In genomic region chrX:50657180-50657834, GRCm38 (mm10) we compare ENCODE assay signal across 16 mouse cellular contexts.
A peak's percentile ranks its signal among the peaks of the same experiment; 100 is the strongest.
DNase-seq lines count a peak whose midpoint lies in the region; ATAC-seq lines count a peak whose summit lies in the region.
"Had no signal": no experiment of that assay in that cellular context is flagged by ENCODE, and none has a peak within 500 bp of the region (broad histone marks: within the 10 kb centered on the region; RNA-seq: fewer than 3 reads in every experiment).

No protein-coding gene starts in this region.

- no peak overlapping the region for H3K4me3 ChIP-seq in hindbrain, embryonic 10.5 days
- no peak overlapping the region for H3K4me3 ChIP-seq in hindbrain, embryonic 13.5 days
- no peak overlapping the region for H3K4me3 ChIP-seq in neural tube, embryonic 12.5 days
- no peak overlapping the region for H3K4me3 ChIP-seq in midbrain, embryonic 11.5 days (ENCODE audit: low read depth, low read length)
- no peak overlapping the region for H3K4me3 ChIP-seq in midbrain, embryonic 16.5 days (ENCODE audit: low read depth, low read length)
- H3K4me3 ChIP-seq in kidney, embryonic 14.5 days (ENCODE audit: low read length): no peak overlapping the region
- H3K4me3 ChIP-seq: erythroblast, embryonic 14.5 days; limb, embryonic 12.5 days; liver, embryonic 15.5 days had no signal

- H3K27me3 ChIP-seq in hindbrain, embryonic 10.5 days (ENCODE audit: insufficient read depth, poor library complexity, severe bottlenecking): peaks cover 5% of the 10 kb centered on the region; the same call in 1 of the 2 replicates
- 0 out of 2 replicates have a peak, but pooled peaks cover 3% of the 10 kb centered on the region for H3K27me3 ChIP-seq in hindbrain, embryonic 13.5 days
- H3K27me3 ChIP-seq in neural tube, embryonic 12.5 days (replicated peaks): no peaks in the 10 kb centered on the region
- H3K27me3 ChIP-seq in midbrain, embryonic 11.5 days (ENCODE audit: control insufficient read depth, insufficient read depth, low read length): no peaks in the 10 kb centered on the region
- H3K27me3 ChIP-seq in midbrain, embryonic 16.5 days (ENCODE audit: control insufficient read depth, insufficient read depth, low read depth, low read length): no peaks in the 10 kb centered on the region
- no peaks in the 10 kb centered on the region for H3K27me3 ChIP-seq in kidney, embryonic 14.5 days (ENCODE audit: control insufficient read depth, insufficient read depth, low read length)
- H3K27me3 ChIP-seq: liver, embryonic 15.5 days had no signal

- no peaks in the 10 kb centered on the region for H3K36me3 ChIP-seq in hindbrain, embryonic 10.5 days
- no peaks in the 10 kb centered on the region for H3K36me3 ChIP-seq in hindbrain, embryonic 13.5 days
- no peaks in the 10 kb centered on the region for H3K36me3 ChIP-seq in neural tube, embryonic 12.5 days
- no peaks in the 10 kb centered on the region for H3K36me3 ChIP-seq in midbrain, embryonic 11.5 days (ENCODE audit: control insufficient read depth, insufficient read depth, low read length)
- H3K36me3 ChIP-seq in midbrain, embryonic 16.5 days (ENCODE audit: control insufficient read depth, insufficient read depth, low read length): no peaks in the 10 kb centered on the region
- H3K36me3 ChIP-seq in kidney, embryonic 14.5 days (ENCODE audit: control insufficient read depth, insufficient read depth, low read length): no peaks in the 10 kb centered on the region
- H3K36me3 ChIP-seq: limb, embryonic 12.5 days; liver, embryonic 15.5 days had no signal

- H3K9ac ChIP-seq in hindbrain, embryonic 13.5 days: no peak overlapping the region
- no peak overlapping the region for H3K9ac ChIP-seq in neural tube, embryonic 12.5 days
- no peak overlapping the region for H3K9ac ChIP-seq in midbrain, embryonic 11.5 days (ENCODE audit: low read length)
- no peak overlapping the region for H3K9ac ChIP-seq in midbrain, embryonic 16.5 days (ENCODE audit: low read depth, low read length)
- H3K9ac ChIP-seq in kidney, embryonic 14.5 days (ENCODE audit: low read depth, low read length): no peak overlapping the region
- H3K9ac ChIP-seq: limb, embryonic 12.5 days; liver, embryonic 15.5 days; lung, embryonic 14.5 days had no signal

- WGBS in hindbrain, embryonic 10.5 days: 74% methylated on average over 6 of the region's 6 CpGs
- 74% methylated on average over 6 of the region's 6 CpGs for whole genome bisulfite sequencing in hindbrain, embryonic 13.5 days
- 64% methylated on average over 6 of the region's 6 CpGs for WGBS in neural tube, embryonic 12.5 days
- WGBS in midbrain, embryonic 11.5 days: 79% methylated on average over 6 of the region's 6 CpGs
- 70% methylated on average over 6 of the region's 6 CpGs for WGBS in midbrain, embryonic 16.5 days
- 66% methylated on average over 6 of the region's 6 CpGs for WGBS in kidney, embryonic 14.5 days

- no peak overlapping the region for H3K4me2 ChIP-seq in hindbrain, embryonic 13.5 days
- H3K4me2 ChIP-seq in neural tube, embryonic 12.5 days (replicated peaks): no peak overlapping the region
- no peak overlapping the region for H3K4me2 ChIP-seq in midbrain, embryonic 11.5 days
- H3K4me2 ChIP-seq in midbrain, embryonic 16.5 days (ENCODE audit: low read length): no peak overlapping the region
- H3K4me2 ChIP-seq in kidney, embryonic 14.5 days (replicated peaks; ENCODE audit: low read depth, low read length): no peak overlapping the region
- H3K4me2 ChIP-seq: limb, embryonic 12.5 days; liver, embryonic 15.5 days; lung, embryonic 14.5 days had no signal

- DNase-seq in hindbrain, embryonic 10.5 days (ENCODE audit: low spot score): no peak
- no peak for DNase-seq in neural tube, embryonic 10.5 days (ENCODE audit: extremely low spot score, low spot score)
- DNase-seq in midbrain, embryonic 11.5 days (ENCODE audit: low spot score, missing footprints): no peak
- DNase-seq in gastrocnemius, adult 8-10 months (ENCODE audit: low spot score in 2 of 2): no peak
- DNase-seq: cerebellum, adult 11-12 months; cerebellum, adult 9-11 months; gastrocnemius, postnatal 14 days had no signal

- ATAC-seq in hindbrain, embryonic 13.5 days (ENCODE audit: low FRiP score): no peak
- peak; percentile 50; the same call in 1 of the 2 replicates for ATAC-seq in neural tube, embryonic 12.5 days (ENCODE audit: low FRiP score, low read depth)
- 0 out of 2 replicates have a peak, but pooled peaks have one; percentile 22 for ATAC-seq in midbrain, embryonic 11.5 days (ENCODE audit: low FRiP score)
- peak; percentile 42; the same call in 1 of the 2 replicates for ATAC-seq in midbrain, embryonic 16.5 days
- ATAC-seq in kidney, embryonic 14.5 days (ENCODE audit: low FRiP score, low TSS enrichment): no peak
- ATAC-seq: intestine, postnatal 0 days had no signal

- 0 out of 2 replicates have a peak overlapping the region, but pooled peaks have one; percentile 80 for H3K27ac ChIP-seq in hindbrain, embryonic 10.5 days
- H3K27ac ChIP-seq in hindbrain, embryonic 13.5 days: no peak overlapping the region
- no peak overlapping the region for H3K27ac ChIP-seq in neural tube, embryonic 12.5 days
- no peak overlapping the region for H3K27ac ChIP-seq in midbrain, embryonic 11.5 days (ENCODE audit: low read depth, low read length)
- H3K27ac ChIP-seq in midbrain, embryonic 16.5 days (ENCODE audit: low read length): no peak overlapping the region
- H3K27ac ChIP-seq in kidney, embryonic 14.5 days (ENCODE audit: low read depth, low read length): no peak overlapping the region
- H3K27ac ChIP-seq: limb, embryonic 12.5 days; liver, embryonic 15.5 days had no signal

- no peaks in the 10 kb centered on the region for H3K9me3 ChIP-seq in hindbrain, embryonic 10.5 days
- no peaks in the 10 kb centered on the region for H3K9me3 ChIP-seq in hindbrain, embryonic 13.5 days
- H3K9me3 ChIP-seq in neural tube, embryonic 12.5 days: no peaks in the 10 kb centered on the region
- H3K9me3 ChIP-seq in midbrain, embryonic 11.5 days (ENCODE audit: control insufficient read depth, low read length): no peaks in the 10 kb centered on the region
- H3K9me3 ChIP-seq in midbrain, embryonic 16.5 days (replicated peaks; ENCODE audit: control insufficient read depth, low read length, poor library complexity, severe bottlenecking): no peaks in the 10 kb centered on the region
- H3K9me3 ChIP-seq in kidney, embryonic 14.5 days (ENCODE audit: control insufficient read depth, low read length): no peaks in the 10 kb centered on the region
- H3K9me3 ChIP-seq: limb, embryonic 12.5 days; liver, embryonic 15.5 days had no signal

- H3K4me1 ChIP-seq in hindbrain, embryonic 10.5 days (replicated peaks): no peaks in the 10 kb centered on the region
- no peaks in the 10 kb centered on the region for H3K4me1 ChIP-seq in hindbrain, embryonic 13.5 days (replicated peaks)
- H3K4me1 ChIP-seq in neural tube, embryonic 12.5 days: no peaks in the 10 kb centered on the region
- no peaks in the 10 kb centered on the region for H3K4me1 ChIP-seq in midbrain, embryonic 11.5 days (ENCODE audit: control insufficient read depth, insufficient read depth, low read length)
- no peaks in the 10 kb centered on the region for H3K4me1 ChIP-seq in midbrain, embryonic 16.5 days (ENCODE audit: control insufficient read depth, insufficient read depth, low read length)
- no peaks in the 10 kb centered on the region for H3K4me1 ChIP-seq in kidney, embryonic 14.5 days (ENCODE audit: control insufficient read depth, insufficient read depth, low read length)
- H3K4me1 ChIP-seq: limb, embryonic 12.5 days; liver, embryonic 15.5 days had no signal

Comparison
In these comparisons a context has a peak if more than half of its experiments do, and no peak if none do; other contexts are left out.
1. ATAC-seq: peak in neural tube, embryonic 12.5 days (single experiment), midbrain, embryonic 11.5 days (single experiment) and midbrain, embryonic 16.5 days (single experiment); none in hindbrain, embryonic 13.5 days (single experiment) and kidney, embryonic 14.5 days (single experiment).